Mouse (Mus musculus) midbrain, embryonic 11.5 days (tissue): ENCODE measurements at regions not wholly inside any gene's neighbourhood (a gene's known extent, or its start where the extent isn't known, plus 50 kb on each side); places are given as distances from the start of the nearest gene placed in this dataset.
"Not testable (repeated sequence)": the region's sequence is repeated elsewhere in the genome, so short reads cannot be mapped to it uniquely, and the experiment has no call there.

Source experiments
- ATAC-seq: fragments of 200-750 bp; cut with Nextera tagmentation; 2 replicates; pipeline ENCODE4 v1.8.0; 2017; ENCODE audit warnings: moderate TSS enrichment, moderate library complexity; ENCODE audit not compliant: low FRiP score
- DNase-seq: peaks from one replicate; pipeline ENCODE4 v3.0.0; 2015; ENCODE audit warnings: low spot score; ENCODE audit errors: missing footprints
- H3K27ac ChIP-seq: fragments of 300-500 bp; sonication (generic); 2 replicates; pipeline ENCODE4 v1.5.1; 2014; ENCODE audit warnings: low read depth, low read length
- H3K27me3 ChIP-seq: fragments of 300-500 bp; sonication (generic); 2 replicates; pipeline ENCODE4 v1.6.1; 2014; ENCODE audit warnings: mild to moderate bottlenecking, low read length, moderate library complexity, mixed read lengths; ENCODE audit not compliant: control insufficient read depth, insufficient read depth
- H3K36me3 ChIP-seq: fragments of 300-500 bp; sonication (generic); 2 replicates; pipeline ENCODE4 v1.6.1; 2014; ENCODE audit warnings: mild to moderate bottlenecking, low read length, moderate library complexity, mixed read lengths; ENCODE audit not compliant: control insufficient read depth, insufficient read depth
- H3K4me1 ChIP-seq: fragments of 300-500 bp; sonication (generic); 2 replicates; pipeline ENCODE4 v1.6.1; 2014; ENCODE audit warnings: low read length; ENCODE audit not compliant: control insufficient read depth, insufficient read depth
- H3K4me2 ChIP-seq: fragments of 300-500 bp; sonication (generic); 2 replicates; pipeline ENCODE4 v1.6.1; 2014; ENCODE audit warnings: mild to moderate bottlenecking, moderate library complexity
- H3K4me3 ChIP-seq: fragments of 300-500 bp; sonication (generic); 2 replicates; pipeline ENCODE4 v1.5.1; 2014; ENCODE audit warnings: low read depth, low read length
- H3K9ac ChIP-seq: fragments of 300-500 bp; sonication (generic); 2 replicates; pipeline ENCODE4 v1.6.1; 2014; ENCODE audit warnings: low read length
- H3K9me3 ChIP-seq: fragments of 300-500 bp; sonication (generic); 2 replicates; pipeline ENCODE4 v1.6.1; 2016; ENCODE audit warnings: low read length; ENCODE audit not compliant: control insufficient read depth
- WGBS: fragments of 180-500 bp; shearing (Covaris S2); extraction: QIAGEN DNeasy Blood & Tissue Kit; methylation state at CpG from one replicate; pipeline ENCODE4 v1.1.7; 2014; 5-methylcytosine and 5-hydroxymethylcytosine counted together

DNA sequence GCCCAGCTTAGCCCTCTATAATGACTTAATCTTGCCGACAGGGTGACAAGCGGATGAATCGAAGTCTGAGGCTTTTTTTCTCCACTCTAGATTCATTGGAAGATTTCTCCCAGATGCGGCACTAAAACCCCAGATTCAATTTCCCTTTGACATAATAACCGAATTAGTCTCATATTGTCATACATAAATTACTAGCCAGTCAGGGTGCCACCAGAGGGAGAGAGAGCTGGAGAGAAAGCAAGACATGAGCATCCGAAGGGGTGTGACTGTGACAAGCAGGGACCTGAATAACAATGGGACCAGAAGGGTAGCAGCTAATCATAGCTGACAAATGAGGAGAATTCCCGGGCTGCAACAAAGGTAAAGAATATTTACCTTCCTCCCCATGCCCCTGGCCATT lies 194.5 kb upstream of the Nectin1 start:
- ATAC-seq (no peak), DNase-seq (no peak)
- 41% methylated on average over 7 of the region's 7 CpGs for WGBS

DNA sequence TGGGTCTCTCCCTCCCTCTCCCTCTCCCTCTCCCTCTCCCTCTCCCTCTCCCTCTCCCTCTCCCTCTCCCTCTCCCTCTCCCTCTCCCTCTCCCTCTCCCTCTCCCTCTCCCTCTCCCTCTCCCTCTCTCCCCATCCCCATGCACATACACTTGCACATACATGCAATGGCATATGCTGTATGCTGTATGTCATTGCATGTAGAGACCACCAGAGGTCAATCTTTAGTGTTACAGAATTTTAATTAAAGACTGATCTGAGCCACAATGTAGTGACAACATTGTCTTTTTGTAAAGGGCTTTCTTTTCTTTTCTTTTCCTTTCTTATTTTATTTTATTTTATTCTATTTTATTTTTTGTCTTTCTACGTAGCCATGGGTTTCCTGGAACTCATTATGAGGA lies 191.0 kb upstream of the Nectin1 start:
- H3K9me3 ChIP-seq, H3K4me1 ChIP-seq, H3K9ac ChIP-seq, H3K27me3 ChIP-seq, H3K4me2 ChIP-seq, DNase-seq, H3K27ac ChIP-seq, H3K4me3 ChIP-seq, ATAC-seq, H3K36me3 ChIP-seq: not testable (repeated sequence)
- 83% methylated on average over 1 of the region's 1 CpGs for WGBS

More for the DNA sequence above, 194.5 kb upstream of the Nectin1 start:
- H3K9ac ChIP-seq = no peak overlapping the region
- no peak overlapping the region for H3K27ac ChIP-seq
- H3K27me3 ChIP-seq = no peaks in the 10 kb centered on the region
- peaks cover 6% of the 10 kb centered on the region; the same call in 1 of the 2 replicates for H3K4me1 ChIP-seq
- no peak overlapping the region for H3K4me3 ChIP-seq
- H3K9me3 ChIP-seq = no peaks in the 10 kb centered on the region
- no peak overlapping the region for H3K4me2 ChIP-seq
- H3K36me3 ChIP-seq = no peaks in the 10 kb centered on the region

DNA sequence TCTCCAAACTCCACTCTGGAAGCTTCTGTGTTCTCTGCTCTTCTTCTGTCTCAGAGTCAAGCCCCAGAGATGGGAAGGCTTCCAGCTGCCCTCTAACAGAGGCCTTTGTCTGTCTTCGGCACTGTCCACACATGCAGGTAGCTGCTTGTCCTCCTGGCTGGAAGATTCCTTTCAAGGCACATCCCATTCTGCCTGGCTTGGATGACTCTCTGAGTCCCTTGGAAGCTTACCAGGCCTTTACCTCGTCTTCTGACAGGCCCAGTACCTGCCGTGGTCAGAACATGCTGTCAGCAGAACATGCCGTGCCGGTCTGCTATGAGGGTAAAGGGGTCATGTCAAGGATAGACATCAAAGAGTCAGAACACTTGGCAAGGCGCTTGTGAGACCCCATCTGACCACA lies 181.8 kb upstream of the Nectin1 start:
- no peak overlapping the region for H3K9ac ChIP-seq
- no peak overlapping the region for H3K27ac ChIP-seq
- no peaks in the 10 kb centered on the region; the same call in 1 of the 2 replicates for H3K27me3 ChIP-seq
- no peak overlapping the region for H3K4me3 ChIP-seq
- DNase-seq (no peak), ATAC-seq (no peak)
- H3K4me1 ChIP-seq = peaks cover 5% of the 10 kb centered on the region
- no peak overlapping the region for H3K4me2 ChIP-seq
- H3K36me3 ChIP-seq = no peaks in the 10 kb centered on the region
- WGBS = 89% methylated on average over 6 of the region's 6 CpGs
- no peaks in the 10 kb centered on the region for H3K9me3 ChIP-seq

DNA sequence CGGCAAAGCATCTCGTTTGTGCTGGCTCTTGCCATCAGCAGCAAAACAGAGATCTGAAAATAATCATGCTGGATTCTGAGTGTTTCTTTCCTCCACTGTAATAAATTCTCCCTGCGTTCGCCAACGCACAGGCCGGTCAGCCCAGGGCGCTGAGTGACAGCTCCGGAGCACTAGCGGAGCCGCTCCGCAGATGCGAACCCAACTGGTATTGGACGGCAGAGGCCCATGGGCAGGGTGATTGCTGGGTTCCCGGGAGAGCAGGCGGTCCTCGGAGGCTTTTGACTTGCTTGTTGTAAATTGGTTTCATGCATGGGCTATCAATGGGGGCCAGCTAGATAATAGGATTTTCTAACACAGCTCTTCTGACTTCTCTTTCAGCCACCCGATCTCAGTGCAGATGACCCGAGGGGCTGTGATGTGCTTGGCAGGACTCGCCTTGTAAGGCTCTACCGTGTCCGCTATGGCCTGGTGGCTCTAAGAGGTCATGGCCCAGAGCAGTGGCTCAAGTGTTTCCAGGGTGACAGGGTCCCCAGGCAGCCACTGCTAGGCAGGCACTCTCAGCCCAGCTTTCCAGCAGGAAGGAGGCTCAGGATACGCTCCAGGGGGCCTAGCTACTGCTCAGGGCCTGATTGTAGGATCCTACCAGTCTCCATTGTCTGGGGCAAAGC lies 179.4 kb upstream of the Nectin1 start:
- Histone ChIP-seq H3K27me3 (no peaks in the 10 kb centered on the region; the same call in 1 of the 2 replicates), H3K4me1 (peaks cover 5% of the 10 kb centered on the region), H3K4me3 (no peak overlapping the region), H3K4me2 (no peak overlapping the region), H3K9ac (no peak overlapping the region), H3K9me3 (no peaks in the 10 kb centered on the region), H3K27ac (no peak overlapping the region), H3K36me3 (no peaks in the 10 kb centered on the region)
- WGBS = 43% methylated on average over 22 of the region's 22 CpGs
- peak; percentile 86 for DNase-seq
- ATAC-seq = no peak

DNA sequence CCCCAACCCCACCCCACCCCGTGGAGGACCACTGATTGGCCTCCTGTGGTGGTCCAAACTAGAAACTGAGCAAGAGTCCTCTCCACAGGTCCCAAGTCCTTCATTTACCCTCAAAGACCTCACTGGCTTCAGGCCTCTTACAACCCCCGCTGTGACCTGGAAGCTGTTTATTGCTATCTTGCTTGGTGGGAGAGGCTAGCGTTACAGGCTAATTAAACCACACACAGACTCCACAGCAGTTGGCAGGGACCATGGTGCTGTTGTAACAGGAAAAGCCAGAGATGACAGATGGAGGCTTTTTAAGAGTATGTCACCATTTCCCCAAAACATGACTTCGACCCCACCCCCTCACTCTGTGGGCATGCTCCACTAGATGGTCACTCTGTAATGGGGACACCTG lies 174.9 kb upstream of the Nectin1 start:
- DNase-seq = peak; percentile 28
- WGBS = 57% methylated on average over 4 of the region's 4 CpGs

DNA sequence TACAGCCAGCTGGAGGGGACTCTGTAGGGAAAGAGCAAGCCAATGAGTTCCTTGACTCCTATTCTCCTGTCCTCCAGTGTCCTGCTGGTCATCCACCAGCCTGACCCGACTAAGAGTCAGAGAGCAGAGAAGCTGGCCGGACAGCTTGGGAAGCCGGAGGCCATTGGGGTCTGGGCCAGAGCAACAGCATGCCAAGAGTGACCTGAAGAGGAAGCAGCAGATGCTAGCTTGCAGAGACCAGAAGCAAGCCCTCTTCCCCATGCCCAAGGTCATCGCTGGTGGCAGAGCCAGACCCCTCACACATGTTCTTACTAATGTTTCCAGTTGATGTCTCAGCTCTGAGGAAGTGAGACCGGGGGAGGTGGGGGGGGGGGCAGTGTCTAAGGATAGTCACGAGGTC lies 172.7 kb upstream of the Nectin1 start:
- Histone ChIP-seq H3K36me3 (no peaks in the 10 kb centered on the region), H3K4me1 (no peaks in the 10 kb centered on the region), H3K4me2 (no peak overlapping the region), H3K9me3 (no peaks in the 10 kb centered on the region), H3K9ac (no peak overlapping the region), H3K4me3 (no peak overlapping the region), H3K27ac (no peak overlapping the region), H3K27me3 (no peaks in the 10 kb centered on the region)
- DNase-seq = peak; percentile 62
- 85% methylated on average over 6 of the region's 6 CpGs for WGBS
- ATAC-seq = no peak

More for the DNA sequence above, 174.9 kb upstream of the Nectin1 start:
- Histone ChIP-seq H3K4me2 (no peak overlapping the region), H3K4me3 (no peak overlapping the region), H3K27me3 (no peaks in the 10 kb centered on the region; the same call in 1 of the 2 replicates), H3K4me1 (peaks cover 5% of the 10 kb centered on the region), H3K9me3 (no peaks in the 10 kb centered on the region), H3K9ac (no peak overlapping the region), H3K36me3 (no peaks in the 10 kb centered on the region), H3K27ac (no peak overlapping the region)
- ATAC-seq = no peak

DNA sequence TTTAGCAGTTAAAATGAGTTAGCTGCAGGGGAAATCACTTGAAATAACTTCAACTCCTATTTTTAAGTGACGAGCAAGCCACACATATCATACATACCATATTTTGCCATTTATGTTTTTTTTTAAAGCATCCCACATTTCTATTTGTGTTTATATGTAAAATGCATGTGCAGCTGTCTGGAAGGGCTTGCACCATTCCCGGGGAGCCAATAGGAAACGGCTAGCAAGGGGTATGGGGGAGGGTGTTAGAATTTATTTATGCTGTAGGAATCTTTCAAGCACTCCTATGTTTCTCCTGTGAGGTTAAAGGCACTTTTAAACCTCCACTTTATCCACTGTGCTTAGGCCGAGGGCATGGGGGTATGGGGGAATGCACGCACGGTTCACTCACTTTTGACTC lies 168.1 kb upstream of the Nectin1 start:
- Histone ChIP-seq H3K27me3 (no peaks in the 10 kb centered on the region), H3K4me2 (no peak overlapping the region), H3K9me3 (no peaks in the 10 kb centered on the region), H3K9ac (no peak overlapping the region), H3K36me3 (no peaks in the 10 kb centered on the region), H3K27ac (no peak overlapping the region), H3K4me1 (peaks cover 3% of the 10 kb centered on the region; the same call in 1 of the 2 replicates), H3K4me3 (no peak overlapping the region)
- no peak for DNase-seq
- ATAC-seq = no peak
- 86% methylated on average over 6 of the region's 6 CpGs for whole genome bisulfite sequencing

DNA sequence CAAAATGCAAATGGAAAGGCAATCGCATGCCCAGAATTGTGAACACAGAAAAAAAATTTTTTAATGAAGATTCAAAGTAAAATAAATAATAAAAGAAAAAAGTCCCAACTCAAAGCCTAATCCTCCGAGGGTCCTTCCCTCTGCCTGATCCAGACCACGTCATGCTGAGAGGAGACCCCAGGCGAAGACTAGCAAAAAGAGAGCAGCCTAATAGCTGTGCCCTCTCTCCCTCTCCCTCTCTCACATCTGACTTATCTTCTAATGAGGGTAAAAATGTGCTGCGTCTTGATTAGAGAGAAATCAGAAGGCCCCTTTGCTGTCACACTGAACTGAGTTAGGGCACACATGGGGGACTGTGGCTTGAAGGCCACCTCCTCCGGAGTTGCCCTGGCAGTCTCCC lies 163.1 kb upstream of the Nectin1 start:
- Histone ChIP-seq H3K36me3 (no peaks in the 10 kb centered on the region), H3K4me2 (no peak overlapping the region), H3K27ac (no peak overlapping the region), H3K9me3 (no peaks in the 10 kb centered on the region), H3K9ac (no peak overlapping the region), H3K4me1 (peaks cover 3% of the 10 kb centered on the region; the same call in 1 of the 2 replicates), H3K4me3 (no peak overlapping the region), H3K27me3 (no peaks in the 10 kb centered on the region)
- no peak for ATAC-seq
- DNase-seq = no peak
- WGBS = 30% methylated on average over 6 of the region's 6 CpGs

DNA sequence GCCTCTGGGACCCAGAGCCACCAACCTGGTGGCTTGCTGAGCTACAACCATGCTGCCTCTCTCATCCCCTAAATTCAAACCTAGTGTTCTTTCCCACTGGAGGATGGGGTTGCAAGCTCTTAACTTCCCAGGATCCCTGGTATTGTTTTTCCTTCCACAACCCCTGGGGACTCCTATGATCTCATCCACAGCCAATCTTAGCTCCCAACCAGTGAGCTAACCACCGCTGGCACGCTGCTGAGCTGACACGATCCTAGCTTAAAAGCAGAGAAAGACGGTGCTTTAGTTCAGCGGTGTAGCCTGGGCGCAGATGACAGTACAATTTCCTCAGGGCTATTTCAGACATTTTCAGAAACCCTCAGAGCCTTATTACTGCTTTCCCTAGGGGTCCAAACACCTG lies 158.2 kb upstream of the Nectin1 start:
- no peak overlapping the region for H3K4me2 ChIP-seq
- H3K4me3 ChIP-seq = no peak overlapping the region
- no peak for ATAC-seq
- no peaks in the 10 kb centered on the region for H3K9me3 ChIP-seq
- H3K9ac ChIP-seq = no peak overlapping the region
- DNase-seq = peak; percentile 73
- H3K4me1 ChIP-seq = no peaks in the 10 kb centered on the region
- no peak overlapping the region for H3K27ac ChIP-seq
- no peaks in the 10 kb centered on the region for H3K36me3 ChIP-seq
- 60% methylated on average over 6 of the region's 6 CpGs for WGBS
- H3K27me3 ChIP-seq = no peaks in the 10 kb centered on the region
